Mouse (Mus musculus): ENCODE measurements around the gene Ndufaf4.

GRCm38 (mm10) chr4:24850401-24851325 lies 47.2 kb upstream of the Ndufaf4 start, which contains the start of gene Klhl32:
- TF ChIP-seq CTCF (IDR thresholded peaks at IDR 0.05; ENCODE audit: low read depth, low read length) (no peak), POLR2A (IDR thresholded peaks at IDR 0.05; ENCODE audit: extremely low read depth, insufficient read depth, low read length) (no peak)

All from liver, adult 2 months (tissue).